Mouse (Mus musculus) bone marrow macrophage, adult 2 months (primary cell): ENCODE measurements at regions not wholly inside any gene's neighbourhood (a gene's known extent, or its start where the extent isn't known, plus 50 kb on each side); places are given as distances from the start of the nearest gene placed in this dataset.

Experiments used
- H3K27ac ChIP-seq: 2 replicates; pipeline ENCODE4 v1.5.1; 2012; ENCODE audit warnings: low read depth, low read length; ENCODE audit not compliant: insufficient read depth
- H3K4me1 ChIP-seq: 2 replicates; pipeline ENCODE4 v1.6.1; 2012; ENCODE audit warnings: low read length; ENCODE audit not compliant: control insufficient read depth, insufficient read depth
- H3K4me3 ChIP-seq: 2 replicates; pipeline ENCODE4 v1.5.1; 2012; ENCODE audit warnings: mild to moderate bottlenecking, low read length, moderate library complexity; ENCODE audit not compliant: insufficient read depth
- CTCF ChIP-seq: IDR thresholded peaks from 2 replicates; pipeline ENCODE4 v1.5.1; 2012; ENCODE audit warnings: low read depth, mild to moderate bottlenecking, low read length, moderate library complexity
- POLR2A ChIP-seq: IDR thresholded peaks from 2 replicates; pipeline ENCODE4 v1.6.1; 2012; ENCODE audit warnings: mild to moderate bottlenecking, low read depth, low read length, borderline replicate concordance

- H3K4me3 ChIP-seq = no peak overlapping the region
- H3K27ac ChIP-seq = no peak overlapping the region
- TF ChIP-seq CTCF (no peak), POLR2A (no peak)
- peaks cover 2% of the 10 kb centered on the region; the same call in 1 of the 2 replicates for H3K4me1 ChIP-seq
These were observed 640.1 kb upstream of the Cited2 start for GRCm38 (mm10) chr10:17082926-17083325.

- no peak for TF ChIP-seq POLR2A
- no peak for TF ChIP-seq CTCF
- Histone ChIP-seq H3K4me3 (no peak overlapping the region), H3K4me1 (peaks cover 2% of the 10 kb centered on the region), H3K27ac (no peak overlapping the region)
These were observed 621.0 kb upstream of the Cited2 start for GRCm38 (mm10) chr10:17102065-17102464.

GRCm38 (mm10) chr10:17103416-17103815 lies 619.6 kb upstream of the Cited2 start:
- Histone ChIP-seq H3K4me3 (no peak overlapping the region), H3K27ac (no peak overlapping the region), H3K4me1 (peaks cover 2% of the 10 kb centered on the region)
- TF ChIP-seq CTCF (no peak), POLR2A (no peak)

- H3K27ac ChIP-seq = no peak overlapping the region
- peaks cover 7% of the 10 kb centered on the region for H3K4me1 ChIP-seq
- no peak for TF ChIP-seq CTCF
- TF ChIP-seq POLR2A = no peak
- no peak overlapping the region for H3K4me3 ChIP-seq
These were observed 616.2 kb upstream of the Cited2 start for GRCm38 (mm10) chr10:17106831-17107230.

GRCm38 (mm10) chr10:17111071-17111470 lies 611.9 kb upstream of the Cited2 start:
- H3K27ac ChIP-seq = no peak overlapping the region
- H3K4me1 ChIP-seq = peaks cover 7% of the 10 kb centered on the region
- no peak overlapping the region for H3K4me3 ChIP-seq
- TF ChIP-seq POLR2A = no peak
- no peak for TF ChIP-seq CTCF

DNA sequence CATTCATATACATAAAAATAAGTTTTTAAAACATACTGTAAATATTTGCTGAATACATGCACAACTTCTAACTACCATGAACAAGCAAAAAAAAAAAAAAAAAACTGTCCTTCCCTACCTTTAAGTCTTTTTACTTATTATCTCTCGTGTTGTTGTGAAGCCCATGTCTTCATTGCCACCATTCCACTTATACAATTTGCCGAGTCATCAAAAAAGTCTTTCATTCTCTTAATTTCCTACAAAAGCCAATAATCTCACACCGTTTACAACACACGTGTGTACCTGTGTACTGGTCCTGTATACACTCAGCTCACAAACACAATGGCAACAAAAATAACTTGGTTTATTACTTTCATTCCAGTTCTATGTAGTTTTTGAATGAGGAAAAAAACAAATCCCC lies 608.2 kb upstream of the Cited2 start:
- Histone ChIP-seq H3K4me1 (peaks cover 4% of the 10 kb centered on the region), H3K27ac (no peak overlapping the region), H3K4me3 (no peak overlapping the region)
- TF ChIP-seq CTCF = no peak
- no peak for TF ChIP-seq POLR2A

DNA sequence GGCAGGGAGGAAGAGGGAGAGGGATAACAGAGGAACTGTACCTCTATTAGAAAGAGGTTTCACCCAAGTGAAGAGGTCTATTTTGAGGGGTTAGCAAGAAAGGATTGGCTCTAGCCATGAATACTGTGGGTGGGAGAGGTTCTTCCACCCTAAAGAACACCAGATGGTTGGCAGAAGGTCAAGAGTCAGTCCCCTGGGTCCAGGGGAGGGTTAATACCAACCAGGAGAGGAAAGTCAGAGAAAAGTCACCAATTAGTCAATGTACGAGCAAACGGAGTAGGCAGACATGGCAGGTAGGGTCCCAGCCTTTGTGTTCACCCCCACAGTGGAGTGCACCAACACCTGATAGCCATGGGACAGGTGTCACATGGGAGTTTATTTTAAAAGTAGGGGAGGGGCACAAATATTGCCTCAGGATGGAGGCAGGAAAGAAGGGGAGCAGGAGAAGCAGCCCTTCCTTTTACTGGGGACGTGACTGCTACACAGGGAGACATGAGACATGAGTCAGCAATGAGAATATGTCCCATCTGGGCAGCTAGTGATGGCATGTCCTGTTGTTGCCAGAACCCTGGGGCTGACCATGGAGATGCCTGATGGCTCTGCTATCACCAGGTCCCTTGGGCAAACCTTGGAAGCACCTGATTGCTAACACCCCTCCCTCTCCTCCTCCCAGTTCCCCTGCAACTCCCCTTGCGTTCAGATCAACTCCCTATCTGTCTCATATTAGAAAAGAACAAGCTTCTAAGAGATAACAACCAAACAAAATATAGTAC lies 593.4 kb upstream of the Cited2 start:
- Histone ChIP-seq H3K4me3 (no peak overlapping the region), H3K27ac (no peak overlapping the region), H3K4me1 (no peaks in the 10 kb centered on the region)
- TF ChIP-seq POLR2A (no peak), CTCF (no peak)

DNA sequence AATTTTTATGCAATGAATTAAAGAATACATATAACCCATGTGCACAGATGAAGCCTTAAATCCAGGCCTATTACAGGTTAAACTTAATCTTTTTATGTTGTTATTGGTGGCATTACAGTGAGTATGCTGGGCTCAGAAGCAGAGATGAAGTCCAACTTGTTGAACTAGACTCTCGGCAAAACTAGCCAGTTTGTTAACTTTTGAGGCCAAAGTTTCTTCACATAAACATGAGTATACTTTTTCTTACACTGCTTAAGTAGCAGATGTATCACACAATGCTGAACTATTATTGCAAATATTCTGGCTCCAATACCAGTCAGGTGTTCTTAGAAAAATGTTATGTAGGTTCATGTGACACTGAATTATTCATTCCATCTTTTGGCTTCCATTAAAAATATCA lies 592.4 kb upstream of the Cited2 start:
- TF ChIP-seq CTCF (no peak), POLR2A (no peak)
- Histone ChIP-seq H3K4me3 (no peak overlapping the region), H3K27ac (no peak overlapping the region), H3K4me1 (no peaks in the 10 kb centered on the region)

GRCm38 (mm10) chr10:17131763-17132162 lies 591.3 kb upstream of the Cited2 start:
- TF ChIP-seq POLR2A (no peak), CTCF (no peak)
- Histone ChIP-seq H3K4me1 (no peaks in the 10 kb centered on the region), H3K4me3 (no peak overlapping the region), H3K27ac (no peak overlapping the region)

GRCm38 (mm10) chr10:17175385-17175784 lies 547.6 kb upstream of the Cited2 start:
- no peak for TF ChIP-seq POLR2A
- TF ChIP-seq CTCF = no peak
- no peak overlapping the region for H3K27ac ChIP-seq
- no peak overlapping the region for H3K4me3 ChIP-seq
- H3K4me1 ChIP-seq = peaks cover 6% of the 10 kb centered on the region

DNA sequence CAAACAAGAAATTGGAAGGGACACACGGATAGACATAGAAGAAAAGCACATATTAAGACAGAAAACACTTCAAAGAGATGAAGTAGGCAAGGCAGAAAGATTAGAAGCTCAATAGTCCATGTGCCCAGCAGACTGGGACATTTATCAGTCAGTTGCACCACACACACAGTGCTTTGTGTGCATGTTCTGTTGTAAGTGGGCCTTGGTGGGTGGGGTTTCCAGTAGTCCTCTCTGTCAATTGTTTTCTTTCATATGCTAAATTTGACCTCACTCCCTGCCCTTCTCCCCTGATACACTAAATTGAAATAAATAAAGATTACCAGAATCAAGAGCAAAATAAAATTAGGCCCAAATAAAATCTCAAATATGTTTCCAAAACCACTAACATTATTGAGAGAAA lies 546.0 kb upstream of the Cited2 start:
- no peak for TF ChIP-seq CTCF
- no peak for TF ChIP-seq POLR2A
- peaks cover 4% of the 10 kb centered on the region; the same call in 1 of the 2 replicates for H3K4me1 ChIP-seq
- H3K4me3 ChIP-seq = no peak overlapping the region
- H3K27ac ChIP-seq = no peak overlapping the region
